In the genomic region with DNA sequence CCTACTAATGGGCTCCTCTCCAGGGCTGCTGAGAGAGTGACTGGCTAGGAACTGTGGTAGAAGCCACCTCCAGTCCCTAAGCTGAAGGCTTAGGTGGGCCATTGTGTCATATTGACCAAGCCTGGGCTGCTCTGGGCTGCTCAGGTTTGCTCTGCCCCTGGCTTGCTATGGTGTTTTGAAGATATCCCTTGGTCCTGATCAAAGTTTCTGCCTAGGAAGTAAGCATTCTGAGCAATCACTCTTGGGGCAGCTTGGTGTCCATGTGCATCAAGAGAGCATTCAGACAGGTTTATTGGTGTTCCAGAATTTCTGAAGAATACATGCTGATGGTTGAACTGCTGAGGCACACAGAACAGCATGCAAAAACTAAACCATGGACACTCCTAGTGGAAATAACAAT, we compare ENCODE assay signal across 5 mouse cellular contexts.
"Had no signal": no experiment of that assay in that cellular context is flagged by ENCODE, and none has a peak within 500 bp of the region (broad histone marks: within the 10 kb centered on the region; RNA-seq: fewer than 3 reads in every experiment).

No protein-coding gene starts in this region.

- DNase-seq: right cerebral cortex, postnatal 14 days; right cerebral cortex, postnatal 4 days had no signal

- H3K27ac ChIP-seq: neural tube, embryonic 15.5 days; stomach, embryonic 15.5 days; stomach, postnatal 0 days had no signal

- H3K4me2 ChIP-seq: stomach, embryonic 15.5 days had no signal

- H3K36me3 ChIP-seq: neural tube, embryonic 15.5 days; stomach, embryonic 15.5 days had no signal

- H3K4me3 ChIP-seq: neural tube, embryonic 15.5 days; stomach, embryonic 15.5 days had no signal

- H3K9ac ChIP-seq: neural tube, embryonic 15.5 days; stomach, embryonic 15.5 days had no signal

- H3K9me3 ChIP-seq: neural tube, embryonic 15.5 days; stomach, embryonic 15.5 days had no signal
